ENCODE assay signal across 8 mouse cellular contexts in the genomic region with DNA sequence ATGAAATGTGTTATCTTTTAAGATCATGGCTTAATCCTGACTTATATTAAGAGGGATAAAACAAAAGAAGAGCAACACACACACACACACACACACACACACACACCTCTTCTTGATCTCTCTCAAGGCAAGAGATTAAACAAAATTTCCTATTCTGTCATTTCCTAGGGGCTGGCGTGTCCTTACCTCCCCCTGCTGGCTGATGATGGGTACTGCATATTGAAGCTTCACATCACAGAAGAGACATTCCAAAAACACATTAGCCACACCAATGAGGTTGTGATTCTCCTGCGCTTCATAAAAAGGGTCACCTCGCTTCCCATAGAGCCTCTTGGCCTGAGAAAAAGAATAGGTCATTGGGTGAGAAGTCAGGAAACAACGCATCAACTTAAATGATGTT.
A peak's percentile ranks its signal among the peaks of the same experiment; 100 is the strongest.
DNase-seq lines count a peak whose midpoint lies in the region; ATAC-seq and TF ChIP-seq lines count a peak whose summit lies in the region.

No protein-coding gene starts in this region.

- TF ChIP-seq EP300 in CH12.LX (IDR thresholded peaks at IDR 0.05; ENCODE audit: low read length): no peak

- DNase-seq in kidney, adult 11 months: peak; percentile 26
- peak; percentile 54 for DNase-seq in CH12.LX (ENCODE audit: extremely low read depth)
- DNase-seq in adrenal gland, postnatal 10 days: peak; percentile 64
- DNase-seq in embryo, embryonic 9.5 days (ENCODE audit: extremely low spot score): peak; percentile 41
- peak; percentile 59 to 69 for DNase-seq in layer of hippocampus, postnatal 10 days (ENCODE audit: low spot score in 2 of 2)
- DNase-seq in natural killer cell, adult 2 months (ENCODE audit: low spot score in 2 of 2): peak; percentile 56 to 67
- peak; percentile 53 for DNase-seq in yolk sac, embryonic 10.5 days (ENCODE audit: low spot score)

- H3K9ac ChIP-seq in kidney, embryonic 16.5 days (replicated peaks; ENCODE audit: low read length): no peak overlapping the region
- no peak overlapping the region for H3K9ac ChIP-seq in CH12.LX (ENCODE audit: insufficient read depth, low read depth)

- ATAC-seq in kidney, embryonic 16.5 days (ENCODE audit: low FRiP score, low TSS enrichment): no peak

- no peak overlapping the region for H3K27ac ChIP-seq in kidney, embryonic 16.5 days (ENCODE audit: low read length)
- no peak overlapping the region for H3K27ac ChIP-seq in CH12.LX (ENCODE audit: insufficient read depth, low read depth)

- H3K4me3 ChIP-seq in kidney, embryonic 16.5 days (ENCODE audit: low read length): no peak overlapping the region
- no peak overlapping the region for H3K4me3 ChIP-seq in CH12.LX (replicated peaks in 1 of 3; ENCODE audit: low read depth in 2 of 3, low read length in 2 of 3, poor library complexity in 1 of 3)

- H3K79me2 ChIP-seq in CH12.LX (replicated peaks; ENCODE audit: control insufficient read depth, extremely low read depth, insufficient read depth, poor library complexity, severe bottlenecking): no peaks in the 10 kb centered on the region

- no peak for TF ChIP-seq POLR2A in CH12.LX (IDR thresholded peaks at IDR 0.05; ENCODE audit: low read depth, low read length)

- no peak overlapping the region for H3K4me2 ChIP-seq in kidney, embryonic 16.5 days (replicated peaks; ENCODE audit: low read depth, low read length)
- no peak overlapping the region for H3K4me2 ChIP-seq in CH12.LX (ENCODE audit: insufficient read depth, low read depth, poor library complexity, severe bottlenecking)

- dilution Hi-C loops in CH12.LX (cut with MboI; ENCODE audit: extremely low pct_ligation_motif_present, extremely low pct_unique_long_range_greater_than_20kb, low sequenced_read_pairs): no loop called here

- TF ChIP-seq CTCF in CH12.LX (conservative IDR thresholded peaks at IDR 0.05 in 1 of 2, IDR thresholded peaks at IDR 0.05 in 1 of 2; ENCODE audit: low read depth in 2 of 2, low read length in 2 of 2): peak; percentile 83 to 88

- 35% methylated on average over 4 of the region's 4 CpGs for WGBS in kidney, embryonic 16.5 days

- no peaks in the 10 kb centered on the region for H3K9me3 ChIP-seq in kidney, embryonic 16.5 days (ENCODE audit: low read length)
- H3K9me3 ChIP-seq in CH12.LX (replicated peaks; ENCODE audit: low read length): no peaks in the 10 kb centered on the region

- in situ Hi-C loops in CH12.LX (cut with MboI; ENCODE audit: low pct_ligation_motif_present, low pct_unique_long_range_greater_than_20kb, low sequenced_read_pairs): loop anchor here (10.0 kb wide), 1 partner anchor 493 kb away; no protein-coding TSS in a partner anchor

- peaks cover 24% of the 10 kb centered on the region for H3K36me3 ChIP-seq in kidney, embryonic 16.5 days (ENCODE audit: insufficient read depth, low read length)
- no peaks in the 10 kb centered on the region for H3K36me3 ChIP-seq in CH12.LX (replicated peaks in 1 of 2; ENCODE audit: control insufficient read depth in 1 of 2, insufficient read depth in 1 of 2, low read length in 1 of 2)

- TF ChIP-seq RAD21 in CH12.LX (IDR thresholded peaks at IDR 0.05; ENCODE audit: low read depth, low read length): peak; percentile 86

- no peaks in the 10 kb centered on the region for H3K4me1 ChIP-seq in kidney, embryonic 16.5 days (ENCODE audit: insufficient read depth, low read length)
- no peaks in the 10 kb centered on the region for H3K4me1 ChIP-seq in CH12.LX (ENCODE audit: control insufficient read depth in 1 of 2, insufficient read depth in 2 of 2)

- no peaks in the 10 kb centered on the region for H3K27me3 ChIP-seq in kidney, embryonic 16.5 days (ENCODE audit: insufficient read depth, low read length)
- peaks cover 1% of the 10 kb centered on the region for H3K27me3 ChIP-seq in CH12.LX (replicated peaks)

TF ChIP-seq in CH12.LX, 34 proteins besides CTCF, POLR2A, EP300 and RAD21:
- peak; percentile 24; the same call in 1 of the 2 replicates for TF ChIP-seq ZC3H11A (IDR thresholded peaks at IDR 0.05; ENCODE audit: low read depth, low read length)
- TF ChIP-seq MAFK (IDR thresholded peaks at IDR 0.05; ENCODE audit: insufficient replicate concordance, low read length): no peak
- TF ChIP-seq SMC3 (IDR thresholded peaks at IDR 0.05; ENCODE audit: low read depth, low read length): peak; percentile 79
